Mouse (Mus musculus) heart, embryonic 10.5 days (tissue): ENCODE measurements around the gene Cdk5rap1. TPM values are rescaled to one million over a fixed set of nuclear protein-coding genes. Genes with fewer than 3 reads are reported as not detected.

Experiments used
- DNase-seq: peaks from one replicate; pipeline ENCODE4 v3.0.0-alpha.2; 2017; ENCODE audit warnings: low spot score
- H3K27ac ChIP-seq: fragments of 300-500 bp; sonication (generic); 2 replicates; pipeline ENCODE4 v1.5.1; 2016; ENCODE audit warnings: mild to moderate bottlenecking
- H3K27me3 ChIP-seq: fragments of 300-500 bp; sonication (generic); 2 replicates; pipeline ENCODE4 v1.6.1; 2016; ENCODE audit warnings: mild to moderate bottlenecking; ENCODE audit not compliant: poor library complexity, insufficient read depth, severe bottlenecking
- H3K36me3 ChIP-seq: fragments of 300-500 bp; sonication (generic); 2 replicates; pipeline ENCODE4 v1.6.1; 2016; ENCODE audit warnings: mild to moderate bottlenecking, moderate library complexity
- H3K4me1 ChIP-seq: fragments of 300-500 bp; sonication (generic); 2 replicates; pipeline ENCODE4 v1.6.1; 2016; ENCODE audit warnings: mild to moderate bottlenecking
- H3K4me3 ChIP-seq: fragments of 300-500 bp; sonication (generic); 2 replicates; pipeline ENCODE4 v1.5.1; 2016; ENCODE audit warnings: mild to moderate bottlenecking, moderate library complexity
- H3K9me3 ChIP-seq: fragments of 300-500 bp; sonication (generic); 2 replicates; pipeline ENCODE4 v1.6.1; 2016; ENCODE audit warnings: mild to moderate bottlenecking, moderate library complexity
- WGBS: fragments of 180-500 bp; shearing (Covaris S2); methylation state at CpG from one replicate; pipeline ENCODE4 v1.1.7; 2016; 5-methylcytosine and 5-hydroxymethylcytosine counted together
- polyA plus RNA-seq: library from polyadenylated mRNA; unstranded; fragments of >200 nt; fragmentation: Nextera tagmentation; extraction: Ambion mirVana; gene quantifications from 2 replicates; pipeline ENCODE4 v1.2.1, GENCODE M21; 2016

Gene Cdk5rap1
- polyA plus RNA-seq, 1 experiment from 2014 or later = 15.7 TPM

GRCm38 (mm10) chr2:154402811-154403210 lies 30.0 kb upstream of the Cdk5rap1 start:
- 15% methylated on average over 7 of the region's 7 CpGs for WGBS
- DNase-seq = peak; percentile 92
- Histone ChIP-seq H3K9me3 (no peaks in the 10 kb centered on the region), H3K27me3 (0 out of 2 replicates have a peak, but pooled peaks cover 4% of the 10 kb centered on the region), H3K36me3 (peaks cover 30% of the 10 kb centered on the region), H3K4me3 (peak overlapping the region; percentile 23), H3K27ac (peak overlapping the region; percentile 86), H3K4me1 (peaks cover 50% of the 10 kb centered on the region)

DNA sequence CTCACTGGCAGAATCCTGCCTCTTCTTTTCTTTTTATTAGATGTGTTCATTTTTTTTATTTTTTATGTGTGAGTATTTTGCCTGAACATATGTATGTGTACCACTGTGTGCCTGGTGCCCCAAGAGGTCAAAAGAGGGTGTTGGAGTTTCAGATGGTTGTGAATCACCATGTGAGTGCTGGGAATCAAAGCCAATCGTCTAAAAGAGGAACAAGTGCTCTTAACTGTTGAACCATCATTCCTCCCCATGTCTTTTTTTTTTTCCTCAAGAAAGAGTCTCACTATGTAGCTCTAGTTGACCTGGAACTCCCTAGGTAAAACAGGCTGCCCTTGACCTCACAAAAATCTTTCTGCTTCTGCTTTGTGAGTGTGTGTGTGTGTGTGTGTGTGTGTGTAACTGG lies 29.2 kb upstream of the Cdk5rap1 start:
- Histone ChIP-seq H3K4me1 (peaks cover 43% of the 10 kb centered on the region), H3K9me3 (no peaks in the 10 kb centered on the region), H3K36me3 (peaks cover 35% of the 10 kb centered on the region), H3K4me3 (no peak overlapping the region), H3K27me3 (0 out of 2 replicates have a peak, but pooled peaks cover under 1% of the 10 kb centered on the region), H3K27ac (no peak overlapping the region)
- WGBS = 69% methylated on average over 1 of the region's 1 CpGs
- DNase-seq = no peak

DNA sequence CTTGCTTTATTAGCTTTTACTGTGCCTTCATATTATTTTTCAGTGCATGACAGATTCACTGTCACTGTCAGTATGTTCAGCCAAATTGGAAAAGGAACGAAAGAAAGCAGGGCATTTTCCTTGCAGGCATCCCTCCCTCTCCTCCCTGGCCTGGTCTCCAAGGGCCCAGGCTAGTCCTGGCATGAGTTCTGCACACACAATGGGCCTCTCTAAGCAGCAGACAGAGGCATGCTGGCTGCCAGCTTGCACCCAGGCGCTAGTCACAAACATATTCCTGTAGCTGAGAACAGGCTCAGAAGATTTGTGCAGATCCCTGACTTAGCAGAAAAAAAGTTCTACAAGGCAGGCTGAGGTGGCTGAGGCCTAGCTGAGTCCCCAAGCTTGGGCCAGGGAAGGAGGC lies 26.5 kb upstream of the Cdk5rap1 start:
- peaks cover 38% of the 10 kb centered on the region for H3K36me3 ChIP-seq
- WGBS = 85% methylated on average over 2 of the region's 2 CpGs
- no peak for DNase-seq
- no peaks in the 10 kb centered on the region for H3K27me3 ChIP-seq
- H3K27ac ChIP-seq = no peak overlapping the region
- peaks cover 21% of the 10 kb centered on the region for H3K4me1 ChIP-seq
- H3K9me3 ChIP-seq = no peaks in the 10 kb centered on the region
- no peak overlapping the region for H3K4me3 ChIP-seq

- H3K9me3 ChIP-seq = no peaks in the 10 kb centered on the region
- DNase-seq = no peak
- 85% methylated on average over 7 of the region's 7 CpGs for WGBS
- no peaks in the 10 kb centered on the region for H3K27me3 ChIP-seq
- H3K27ac ChIP-seq = no peak overlapping the region
- peaks cover 11% of the 10 kb centered on the region for H3K4me1 ChIP-seq
- peaks cover 38% of the 10 kb centered on the region for H3K36me3 ChIP-seq
- no peak overlapping the region for H3K4me3 ChIP-seq
Measured at GRCm38 (mm10) chr2:154398267-154398666, 25.5 kb upstream of the Cdk5rap1 start.

GRCm38 (mm10) chr2:154396529-154396928 lies 23.7 kb upstream of the Cdk5rap1 start:
- DNase-seq = no peak
- H3K9me3 ChIP-seq = no peaks in the 10 kb centered on the region
- H3K36me3 ChIP-seq = peaks cover 47% of the 10 kb centered on the region
- no peaks in the 10 kb centered on the region for H3K27me3 ChIP-seq
- H3K4me3 ChIP-seq = no peak overlapping the region
- H3K27ac ChIP-seq = no peak overlapping the region
- no peaks in the 10 kb centered on the region for H3K4me1 ChIP-seq
- 80% methylated on average over 2 of the region's 2 CpGs for WGBS

- no peak overlapping the region for H3K27ac ChIP-seq
- H3K27me3 ChIP-seq = no peaks in the 10 kb centered on the region
- no peak for DNase-seq
- WGBS = 79% methylated on average over 3 of the region's 3 CpGs
- no peaks in the 10 kb centered on the region for H3K9me3 ChIP-seq
- peaks cover 35% of the 10 kb centered on the region for H3K36me3 ChIP-seq
- peaks cover 14% of the 10 kb centered on the region for H3K4me1 ChIP-seq
- no peak overlapping the region for H3K4me3 ChIP-seq
Measured at GRCm38 (mm10) chr2:154394602-154395001, 21.8 kb upstream of the Cdk5rap1 start.

DNA sequence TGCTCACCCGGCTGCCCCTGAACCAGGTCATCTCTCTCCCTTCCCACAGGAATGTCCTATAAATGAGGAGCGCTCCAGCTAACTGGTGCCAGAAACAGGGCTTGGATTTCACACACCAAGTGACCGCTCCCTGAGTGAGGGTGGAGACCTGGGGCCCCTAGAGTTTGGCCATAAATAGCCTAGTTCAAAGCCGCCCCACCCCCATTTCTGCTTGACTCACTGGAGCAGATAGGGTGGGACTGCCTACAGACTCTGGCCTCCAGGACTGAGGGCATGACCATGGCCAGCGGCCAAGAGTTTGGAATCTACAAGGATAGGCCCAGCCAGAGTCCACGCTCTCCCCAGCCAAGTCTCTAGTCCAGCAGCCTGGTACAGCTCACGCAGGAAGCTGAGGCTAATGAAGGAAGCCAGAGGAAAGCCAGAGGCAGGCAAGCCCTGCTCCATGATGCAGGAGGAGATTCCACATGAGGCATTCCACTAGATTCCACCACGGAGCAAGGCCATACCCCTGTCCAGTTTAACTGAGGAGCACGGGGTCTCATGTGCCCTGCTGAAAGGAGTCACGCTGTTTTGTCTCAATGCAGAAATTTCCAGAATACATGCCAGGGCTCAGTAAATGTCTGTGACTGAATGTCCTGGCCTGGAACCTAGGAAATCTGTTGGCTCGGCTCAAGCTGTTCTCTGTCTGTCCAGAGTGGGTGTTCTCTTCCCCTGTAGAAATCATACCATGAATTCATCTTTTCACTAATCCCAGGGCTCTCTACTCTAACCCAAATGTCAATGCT lies 17.6 kb upstream of the Cdk5rap1 start:
- WGBS = 34% methylated on average over 11 of the region's 11 CpGs
- Histone ChIP-seq H3K27ac (peak overlapping the region; percentile 86), H3K4me3 (no peak overlapping the region), H3K27me3 (no peaks in the 10 kb centered on the region), H3K36me3 (peaks cover 15% of the 10 kb centered on the region; the same call in 1 of the 2 replicates), H3K4me1 (peaks cover 21% of the 10 kb centered on the region), H3K9me3 (no peaks in the 10 kb centered on the region)
- DNase-seq = peak; percentile 96

DNA sequence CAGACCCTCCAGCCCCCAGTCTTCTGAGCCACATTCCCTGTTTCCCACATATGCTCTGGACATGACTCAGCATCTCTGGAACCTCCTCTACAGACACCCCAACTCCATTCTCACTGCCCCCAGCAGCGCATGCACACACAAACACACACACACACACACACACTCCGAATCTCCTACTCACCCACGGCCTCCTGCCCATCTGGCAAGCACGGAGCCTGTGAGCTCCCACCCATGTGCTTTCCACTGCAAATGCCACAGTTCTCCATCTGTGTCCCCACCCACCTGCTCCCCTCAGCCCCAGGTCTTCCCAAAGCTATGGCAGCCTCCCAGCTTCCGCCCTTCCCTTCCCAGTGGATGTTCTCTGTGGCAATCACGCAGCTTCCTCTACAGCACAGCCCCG lies 6.3 kb upstream of the Cdk5rap1 start:
- H3K4me1 ChIP-seq = peaks cover 11% of the 10 kb centered on the region; the same call in 1 of the 2 replicates
- H3K27me3 ChIP-seq = no peaks in the 10 kb centered on the region
- no peak overlapping the region for H3K4me3 ChIP-seq
- H3K27ac ChIP-seq = no peak overlapping the region
- WGBS = 84% methylated on average over 7 of the region's 7 CpGs
- H3K36me3 ChIP-seq = peaks cover 46% of the 10 kb centered on the region
- no peak for DNase-seq
- H3K9me3 ChIP-seq = no peaks in the 10 kb centered on the region

GRCm38 (mm10) chr2:154374807-154375601 lies 2.2 kb upstream of the Cdk5rap1 start:
- Histone ChIP-seq H3K36me3 (peaks cover 28% of the 10 kb centered on the region), H3K27ac (no peak overlapping the region), H3K4me1 (peaks cover 17% of the 10 kb centered on the region), H3K4me3 (no peak overlapping the region), H3K9me3 (no peaks in the 10 kb centered on the region), H3K27me3 (no peaks in the 10 kb centered on the region)
- no peak for DNase-seq
- WGBS = 70% methylated on average over 6 of the region's 6 CpGs

GRCm38 (mm10) chr2:154373961-154374632 lies 1.3 kb upstream of the Cdk5rap1 start:
- Histone ChIP-seq H3K4me1 (peaks cover 17% of the 10 kb centered on the region), H3K27ac (no peak overlapping the region), H3K27me3 (no peaks in the 10 kb centered on the region), H3K36me3 (peaks cover 24% of the 10 kb centered on the region), H3K4me3 (no peak overlapping the region), H3K9me3 (no peaks in the 10 kb centered on the region)
- no peak for DNase-seq
- WGBS = 57% methylated on average over 6 of the region's 6 CpGs

DNA sequence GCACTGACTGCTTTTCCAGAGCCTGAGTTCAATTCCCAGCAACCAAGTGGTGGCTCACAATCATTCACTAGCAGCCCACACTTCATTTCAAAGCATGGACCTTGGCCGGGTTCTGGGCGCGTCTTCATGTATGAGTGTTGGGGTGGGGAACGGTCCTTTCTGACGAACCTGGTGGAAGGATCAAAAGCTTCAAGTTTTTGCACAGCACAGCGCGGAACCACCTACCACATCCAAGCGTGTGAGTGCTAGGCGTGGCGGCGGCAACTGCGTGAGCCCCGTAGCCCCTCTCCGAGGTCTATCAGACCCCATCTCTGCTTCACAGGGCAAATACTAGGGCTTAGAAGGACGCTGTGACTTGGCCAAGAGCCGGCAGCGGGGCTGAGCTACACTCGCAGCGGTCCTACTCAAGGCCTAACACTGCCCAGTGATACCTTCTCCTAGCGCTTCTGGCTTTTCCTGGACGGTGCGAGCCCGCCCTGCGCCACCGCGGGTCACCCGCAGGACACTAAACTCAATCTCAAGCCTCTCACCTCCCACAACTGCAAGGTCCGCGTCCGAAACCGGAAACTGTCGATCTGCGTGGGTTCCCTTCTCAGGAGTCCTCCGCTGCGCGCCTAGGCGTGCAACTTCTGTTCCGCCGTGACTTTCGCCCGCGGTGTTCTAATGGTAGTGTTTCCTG lies 520 bp downstream of the Cdk5rap1 start:
- WGBS = under 1% methylated on average over 42 of the region's 42 CpGs
- Histone ChIP-seq H3K36me3 (peaks cover 23% of the 10 kb centered on the region), H3K9me3 (no peaks in the 10 kb centered on the region), H3K27ac (peak overlapping the region; percentile 91), H3K4me1 (peaks cover 17% of the 10 kb centered on the region), H3K4me3 (peak overlapping the region; percentile 81), H3K27me3 (no peaks in the 10 kb centered on the region)
- peak; percentile 94 for DNase-seq

- no peaks in the 10 kb centered on the region for H3K27me3 ChIP-seq
Measured at GRCm38 (mm10) chr2:154367510-154367909, 5.3 kb downstream of the Cdk5rap1 start.

More at GRCm38 (mm10) chr2:154367510-154367909, 5.3 kb downstream of the Cdk5rap1 start:
- Histone ChIP-seq H3K36me3 (peaks cover 52% of the 10 kb centered on the region), H3K4me1 (no peaks in the 10 kb centered on the region), H3K4me3 (no peak overlapping the region), H3K9me3 (no peaks in the 10 kb centered on the region), H3K27ac (no peak overlapping the region)
- 91% methylated on average over 1 of the region's 1 CpGs for WGBS
- no peak for DNase-seq
